Mouse (Mus musculus) midbrain, embryonic 16.5 days (tissue): ENCODE results near the gene Slc16a10. TPM values are rescaled to one million over a fixed set of nuclear protein-coding genes. Genes with fewer than 3 reads are reported as not detected.
"Not testable (repeated sequence)": the region's sequence is repeated elsewhere in the genome, so short reads cannot be mapped to it uniquely, and the experiment has no call there.

Source experiments
- ATAC-seq: fragments of 200-750 bp; cut with Nextera tagmentation; 2 replicates; pipeline ENCODE4 v1.8.0; 2017; ENCODE audit warnings: moderate TSS enrichment
- H3K27ac ChIP-seq: fragments of 300-500 bp; sonication (generic); 2 replicates; pipeline ENCODE4 v1.5.1; 2014; ENCODE audit warnings: mild to moderate bottlenecking, low read length, mixed read lengths
- H3K27me3 ChIP-seq: fragments of 300-500 bp; sonication (generic); 2 replicates; pipeline ENCODE4 v1.6.1; 2014; ENCODE audit warnings: low read depth, low read length, mixed read lengths; ENCODE audit not compliant: control insufficient read depth, insufficient read depth
- H3K36me3 ChIP-seq: fragments of 300-500 bp; sonication (generic); 2 replicates; pipeline ENCODE4 v1.6.1; 2014; ENCODE audit warnings: mild to moderate bottlenecking, low read length, moderate library complexity, mixed read lengths; ENCODE audit not compliant: control insufficient read depth, insufficient read depth
- H3K4me1 ChIP-seq: fragments of 300-500 bp; sonication (generic); 2 replicates; pipeline ENCODE4 v1.6.1; 2014; ENCODE audit warnings: mild to moderate bottlenecking, low read length, mixed read lengths; ENCODE audit not compliant: control insufficient read depth, insufficient read depth
- H3K4me2 ChIP-seq: fragments of 300-500 bp; sonication (generic); 2 replicates; pipeline ENCODE4 v1.6.1; 2014; ENCODE audit warnings: mild to moderate bottlenecking, low read length, mixed read lengths
- H3K4me3 ChIP-seq: fragments of 300-500 bp; sonication (generic); 2 replicates; pipeline ENCODE4 v1.5.1; 2014; ENCODE audit warnings: low read depth, mild to moderate bottlenecking, low read length, moderate library complexity, mixed read lengths
- H3K9ac ChIP-seq: fragments of 300-500 bp; sonication (generic); 2 replicates; pipeline ENCODE4 v1.6.1; 2014; ENCODE audit warnings: low read depth, low read length, mixed read lengths
- H3K9me3 ChIP-seq: fragments of 300-500 bp; sonication (generic); replicated peaks from 2 replicates; pipeline ENCODE4 v1.6.1; 2014; ENCODE audit warnings: mild to moderate bottlenecking, low read length, mixed read lengths; ENCODE audit not compliant: control insufficient read depth, poor library complexity, severe bottlenecking
- WGBS: fragments of 180-500 bp; shearing (Covaris S2); extraction: QIAGEN DNeasy Blood & Tissue Kit; methylation state at CpG from one replicate; pipeline ENCODE4 v1.1.7; 2014; 5-methylcytosine and 5-hydroxymethylcytosine counted together
- polyA plus RNA-seq: library from polyadenylated mRNA; unstranded; fragments of >200 nt; fragmentation: Nextera tagmentation; extraction: Ambion mirVana; gene quantifications from 2 replicates; pipeline ENCODE4 v1.2.1, GENCODE M21; 2015

Slc16a10 gene
- polyA plus RNA-seq, 1 experiment from 2014 or later, result 1.9 TPM

DNA sequence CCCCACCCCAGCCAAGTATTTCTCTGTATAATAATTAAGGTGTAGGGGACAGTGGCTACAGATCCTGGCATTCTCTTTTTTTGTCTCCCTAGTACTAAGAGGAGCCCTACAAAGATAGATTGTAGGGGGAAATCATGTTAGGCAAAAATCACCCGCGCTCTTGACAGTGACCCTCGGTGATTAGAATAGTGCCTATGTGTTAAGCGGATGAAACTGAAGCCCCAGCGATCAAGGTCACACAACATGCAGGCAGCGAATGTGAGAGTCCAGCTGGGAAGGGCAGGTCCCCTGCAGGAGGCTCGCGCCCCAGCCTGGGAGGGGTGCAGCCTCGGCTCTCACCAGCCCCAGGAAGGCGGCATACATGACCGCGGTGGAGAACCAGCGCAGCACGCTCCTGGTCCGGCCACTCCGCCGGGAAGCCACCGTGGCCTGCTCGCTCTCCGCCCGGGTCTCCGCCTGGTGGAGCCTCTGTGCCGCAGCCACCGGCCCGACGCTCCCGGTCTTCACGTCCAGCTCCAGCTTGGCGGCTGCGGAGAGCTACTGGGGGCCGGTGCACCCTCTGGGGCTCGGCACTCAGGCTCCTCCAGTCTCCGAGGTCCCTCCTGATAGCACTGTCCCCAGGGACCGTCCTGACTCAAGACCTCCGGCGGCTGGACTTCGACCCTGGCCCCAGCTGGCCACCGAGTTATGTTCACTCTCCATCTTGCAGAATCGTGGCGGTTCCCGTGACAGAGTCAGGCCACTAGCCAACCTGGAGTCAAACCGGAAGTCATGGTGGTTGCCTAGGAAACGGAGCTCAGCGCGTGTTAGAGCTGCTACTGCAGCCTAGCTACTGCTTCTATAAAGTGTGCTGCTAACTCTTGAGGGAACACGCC, 117.3 kb downstream of the Slc16a10 start, which contains the start of gene Mfsd4b1:
Gene Mfsd4b1 (minus strand): TSS at position 715 of the 875 bp plus-strand sequence.
- Histone ChIP-seq H3K9me3 (no peaks in the 10 kb centered on the region; the same call in 1 of the 2 replicates), H3K4me3 (peak within 1 kb of the TSS; percentile 71), H3K27ac (peak within 1 kb of the TSS; percentile 93), H3K36me3 (no peaks in the 10 kb centered on the region), H3K9ac (peak within 1 kb of the TSS; percentile 87), H3K4me1 (peaks cover 10% of the 10 kb centered on the region), H3K27me3 (peaks cover 4% of the 10 kb centered on the region), H3K4me2 (peak within 1 kb of the TSS; percentile 86)
- WGBS, result under 1% methylated on average over 44 of the region's 46 CpGs
- ATAC-seq, result peak; percentile 99

DNA sequence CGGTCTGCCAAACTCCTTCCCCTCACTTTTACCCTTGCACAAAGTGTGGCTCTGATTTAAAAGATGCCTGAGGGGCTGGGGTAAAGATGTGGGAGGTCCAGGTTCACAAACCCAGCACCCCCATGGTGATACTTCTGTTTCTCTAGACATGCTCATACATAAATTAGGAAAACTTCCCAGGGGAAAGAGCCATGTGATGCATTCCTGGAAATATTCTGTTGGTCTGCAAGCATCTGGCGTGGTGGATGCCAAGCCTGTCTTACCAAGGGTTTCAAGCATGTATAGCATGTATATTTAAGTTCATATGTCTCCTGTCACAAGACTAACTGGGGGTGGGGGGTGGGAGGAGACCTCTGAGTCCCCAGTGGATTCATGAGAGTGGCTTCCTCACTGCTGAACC, 121.7 kb downstream of the Slc16a10 start:
- no peak overlapping the region for H3K27ac ChIP-seq
- peaks cover 7% of the 10 kb centered on the region for H3K4me1 ChIP-seq
- H3K4me2 ChIP-seq, result no peak overlapping the region
- ATAC-seq, result no peak
- 72% methylated on average over 2 of the region's 2 CpGs for WGBS
- H3K36me3 ChIP-seq, result no peaks in the 10 kb centered on the region
- H3K4me3 ChIP-seq, result no peak overlapping the region
- no peaks in the 10 kb centered on the region for H3K9me3 ChIP-seq
- H3K9ac ChIP-seq, result no peak overlapping the region
- H3K27me3 ChIP-seq, result peaks cover 4% of the 10 kb centered on the region

DNA sequence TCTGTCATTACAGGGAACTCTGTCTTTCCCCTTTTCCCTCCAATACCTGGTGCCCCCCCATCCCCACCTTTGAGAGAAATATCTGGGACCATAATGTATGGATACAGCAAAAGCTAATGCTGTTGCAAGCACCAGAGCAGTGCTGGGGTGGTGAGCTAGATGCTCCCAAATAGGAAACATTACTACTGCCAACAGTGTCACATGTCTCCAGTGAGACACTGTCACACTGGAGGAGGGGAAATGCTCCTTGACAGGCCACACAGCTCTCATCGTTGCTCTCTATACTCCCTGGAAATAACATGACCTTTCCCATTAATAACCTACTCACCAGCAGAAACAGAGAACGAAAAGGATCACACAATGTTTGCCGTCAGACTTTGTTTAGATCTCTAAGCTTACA, 122.6 kb downstream of the Slc16a10 start:
- no peak overlapping the region for H3K9ac ChIP-seq
- no peak overlapping the region for H3K4me2 ChIP-seq
- peaks cover 5% of the 10 kb centered on the region; the same call in 1 of the 2 replicates for H3K4me1 ChIP-seq
- H3K27me3 ChIP-seq, result peaks cover 4% of the 10 kb centered on the region
- no peaks in the 10 kb centered on the region for H3K36me3 ChIP-seq
- no peaks in the 10 kb centered on the region for H3K9me3 ChIP-seq
- no peak overlapping the region for H3K4me3 ChIP-seq
- 70% methylated on average over 3 of the region's 3 CpGs for WGBS
- no peak overlapping the region for H3K27ac ChIP-seq
- ATAC-seq, result no peak

DNA sequence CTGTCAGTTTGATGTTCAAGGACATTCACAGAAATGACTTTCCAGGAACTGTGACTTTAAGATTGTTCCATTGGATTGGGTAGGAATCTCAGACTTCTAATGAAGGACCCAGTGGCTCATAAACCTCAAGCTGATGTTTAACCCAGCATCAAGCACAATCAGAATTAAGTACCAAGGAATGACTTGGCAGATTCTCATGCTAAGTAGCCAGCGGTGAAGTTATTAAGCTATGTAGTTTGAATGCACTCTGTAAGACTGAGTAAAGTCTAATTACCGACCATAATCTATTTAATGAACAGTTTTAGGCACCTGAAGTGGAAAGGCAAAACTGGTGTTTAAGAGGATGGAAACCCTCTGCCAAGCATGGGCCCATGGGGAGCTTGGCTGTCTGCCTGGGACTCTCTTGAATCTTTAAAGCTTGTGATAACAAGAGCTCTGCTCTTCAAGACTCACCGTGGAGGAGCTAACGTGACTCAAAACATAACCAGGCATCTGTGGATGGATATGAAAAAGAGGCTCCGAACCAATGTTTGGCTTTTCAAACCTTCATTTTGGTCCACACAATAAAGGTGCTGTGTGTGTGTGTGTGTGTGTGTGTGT, 123.7 kb downstream of the Slc16a10 start:
- no peaks in the 10 kb centered on the region for H3K9me3 ChIP-seq
- 78% methylated on average over 5 of the region's 5 CpGs for WGBS

DNA sequence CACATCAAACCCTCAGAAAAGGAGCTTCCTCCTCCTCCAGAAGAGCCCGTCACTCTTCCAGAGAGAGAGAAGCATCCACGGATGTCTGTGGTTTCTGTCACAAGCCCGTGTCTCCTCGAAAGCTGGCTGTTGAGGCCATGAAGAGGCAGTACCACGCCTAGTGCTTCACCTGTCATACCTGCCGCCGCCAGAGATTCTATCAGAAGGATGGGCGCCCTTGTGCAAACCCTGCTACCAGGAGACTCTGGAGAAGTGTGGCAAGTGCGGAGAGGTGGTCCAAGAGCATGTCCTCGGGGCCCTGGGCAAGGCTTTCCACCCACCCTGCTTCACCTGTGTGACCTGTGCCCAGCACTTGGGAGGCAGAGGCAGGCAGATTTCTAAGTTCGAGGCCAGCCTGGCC, 132.5 kb downstream of the Slc16a10 start:
- 88% methylated on average over 11 of the region's 11 CpGs for WGBS
- no peaks in the 10 kb centered on the region for H3K9me3 ChIP-seq
- H3K9ac ChIP-seq, result no peak overlapping the region
- H3K4me3 ChIP-seq, result no peak overlapping the region
- H3K36me3 ChIP-seq, result no peaks in the 10 kb centered on the region
- ATAC-seq, result no peak
- no peak overlapping the region for H3K27ac ChIP-seq
- H3K4me2 ChIP-seq, result no peak overlapping the region
- no peaks in the 10 kb centered on the region for H3K27me3 ChIP-seq
- no peaks in the 10 kb centered on the region for H3K4me1 ChIP-seq

More for the DNA sequence above, 123.7 kb downstream of the Slc16a10 start:
- Histone ChIP-seq H3K27ac (no peak overlapping the region), H3K4me2 (no peak overlapping the region), H3K9ac (no peak overlapping the region), H3K4me1 (no peaks in the 10 kb centered on the region), H3K36me3 (no peaks in the 10 kb centered on the region), H3K27me3 (peaks cover 2% of the 10 kb centered on the region), H3K4me3 (no peak overlapping the region)
- ATAC-seq, result no peak

DNA sequence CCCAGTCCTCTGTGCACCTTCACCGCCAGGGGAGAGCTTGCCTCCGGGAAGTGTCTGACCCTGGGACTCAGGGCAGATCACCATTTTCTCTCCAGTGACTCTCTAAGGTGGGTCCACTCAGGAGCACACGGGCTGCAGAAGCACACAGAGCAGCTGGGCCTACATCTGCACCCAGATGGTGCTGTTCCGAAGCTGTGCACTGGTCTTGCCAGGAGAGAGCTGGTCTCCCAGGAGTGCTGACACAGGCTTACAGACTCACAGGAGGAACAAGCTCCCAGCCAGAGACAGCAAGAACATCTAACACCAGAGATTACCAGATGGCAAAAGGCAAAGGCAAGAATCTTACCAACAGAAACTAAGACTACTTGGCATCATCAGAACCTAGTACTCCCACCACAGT, 133.2 kb downstream of the Slc16a10 start:
- ATAC-seq, result not testable (repeated sequence)
- 77% methylated on average over 4 of the region's 4 CpGs for whole genome bisulfite sequencing

DNA sequence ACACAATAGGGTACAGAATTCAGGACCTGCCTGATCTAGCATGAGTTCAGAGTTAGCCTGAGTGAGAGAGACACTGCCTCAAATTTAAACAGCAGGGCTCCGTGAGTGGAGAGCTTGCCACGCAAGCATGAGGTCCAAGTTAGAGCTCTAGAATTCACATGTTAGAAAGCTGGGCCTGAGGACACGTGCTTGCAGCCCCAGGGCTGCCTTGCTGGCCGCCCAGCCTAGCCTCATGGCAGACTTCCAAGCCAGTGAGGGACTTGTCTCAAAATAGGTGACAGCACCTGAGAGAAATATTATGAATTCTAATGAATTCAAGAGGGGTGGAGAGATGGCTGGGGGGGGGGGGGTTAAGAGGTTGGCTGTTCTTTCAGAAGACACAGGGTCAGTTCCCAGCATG, 134.1 kb downstream of the Slc16a10 start:
- 91% methylated on average over 4 of the region's 4 CpGs for WGBS
- Histone ChIP-seq H3K4me2 (no peak overlapping the region), H3K9ac (no peak overlapping the region), H3K4me3 (no peak overlapping the region), H3K9me3 (no peaks in the 10 kb centered on the region), H3K36me3 (no peaks in the 10 kb centered on the region), H3K4me1 (no peaks in the 10 kb centered on the region), H3K27ac (no peak overlapping the region), H3K27me3 (no peaks in the 10 kb centered on the region)
- ATAC-seq, result no peak

More for the DNA sequence above, 133.2 kb downstream of the Slc16a10 start:
- H3K4me3 ChIP-seq, H3K4me2 ChIP-seq, H3K4me1 ChIP-seq, H3K9ac ChIP-seq, H3K27ac ChIP-seq, H3K9me3 ChIP-seq, H3K27me3 ChIP-seq, H3K36me3 ChIP-seq: not testable (repeated sequence)

DNA sequence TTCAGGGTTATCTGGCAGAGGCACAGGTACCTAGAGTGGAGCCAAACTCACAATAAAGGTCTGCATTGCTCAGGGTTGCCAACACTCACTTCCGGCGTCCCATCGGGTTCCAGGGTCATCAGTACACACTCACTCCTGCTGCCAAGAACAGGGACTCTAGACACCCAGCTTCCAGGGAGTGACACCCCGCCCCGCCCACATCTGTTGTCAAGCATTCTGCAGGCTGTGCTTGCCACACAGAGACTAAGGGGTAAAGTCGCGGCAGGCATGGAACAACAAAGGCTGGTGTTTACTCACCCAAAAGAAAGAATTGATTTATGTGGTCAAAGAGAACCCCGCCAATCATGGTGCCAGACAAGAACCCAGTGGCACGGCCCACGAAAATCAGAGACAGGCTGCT, 135.1 kb downstream of the Slc16a10 start:
- no peak for ATAC-seq

DNA sequence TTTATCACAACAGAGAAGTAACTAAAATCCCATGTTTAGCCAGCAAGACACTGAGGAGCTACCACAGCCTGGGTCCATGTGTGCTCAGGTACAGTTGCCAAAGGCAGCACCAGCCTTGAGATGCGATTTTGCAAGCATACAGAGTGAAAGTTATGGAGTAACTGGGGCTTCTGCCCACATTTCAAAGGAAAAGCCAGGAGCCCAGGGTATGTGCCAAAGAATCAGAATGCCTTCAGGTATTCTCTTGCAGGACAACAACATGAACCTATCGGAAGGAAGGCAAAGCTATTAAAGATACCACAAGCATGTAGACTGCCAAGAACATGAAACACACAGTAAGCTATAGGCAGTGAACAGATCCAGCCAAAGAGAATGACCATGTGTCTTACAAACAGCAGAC, 141.3 kb downstream of the Slc16a10 start:
- no peak overlapping the region for H3K9ac ChIP-seq
- no peak overlapping the region for H3K27ac ChIP-seq
- ATAC-seq, result no peak
- no peak overlapping the region for H3K4me2 ChIP-seq
- WGBS, result 90% methylated on average over 2 of the region's 2 CpGs
- no peaks in the 10 kb centered on the region for H3K27me3 ChIP-seq
- H3K4me1 ChIP-seq, result no peaks in the 10 kb centered on the region
- no peaks in the 10 kb centered on the region for H3K36me3 ChIP-seq
- no peaks in the 10 kb centered on the region for H3K9me3 ChIP-seq
- H3K4me3 ChIP-seq, result no peak overlapping the region

More for the DNA sequence above, 135.1 kb downstream of the Slc16a10 start:
- Histone ChIP-seq H3K4me2 (no peak overlapping the region), H3K27me3 (no peaks in the 10 kb centered on the region), H3K9ac (no peak overlapping the region), H3K4me1 (no peaks in the 10 kb centered on the region), H3K36me3 (no peaks in the 10 kb centered on the region), H3K27ac (no peak overlapping the region), H3K4me3 (no peak overlapping the region), H3K9me3 (no peaks in the 10 kb centered on the region)
- 57% methylated on average over 10 of the region's 10 CpGs for WGBS
